Mouse (Mus musculus) lung, adult 2 months (tissue): ENCODE measurements around the gene Sigmar1.

Source experiments
- CTCF ChIP-seq: fragments of 200-500 bp; IDR thresholded peaks from 2 replicates; pipeline ENCODE4 v1.5.1; 2011; ENCODE audit warnings: mild to moderate bottlenecking, low read length, control low read depth; ENCODE audit not compliant: insufficient read depth
- POLR2A ChIP-seq: fragments of 200-500 bp; IDR thresholded peaks from 2 replicates; pipeline ENCODE4 v1.6.1; 2011; ENCODE audit warnings: low read depth, mild to moderate bottlenecking, control low read depth, low read length, borderline replicate concordance; ENCODE audit errors: extremely low read depth

DNA sequence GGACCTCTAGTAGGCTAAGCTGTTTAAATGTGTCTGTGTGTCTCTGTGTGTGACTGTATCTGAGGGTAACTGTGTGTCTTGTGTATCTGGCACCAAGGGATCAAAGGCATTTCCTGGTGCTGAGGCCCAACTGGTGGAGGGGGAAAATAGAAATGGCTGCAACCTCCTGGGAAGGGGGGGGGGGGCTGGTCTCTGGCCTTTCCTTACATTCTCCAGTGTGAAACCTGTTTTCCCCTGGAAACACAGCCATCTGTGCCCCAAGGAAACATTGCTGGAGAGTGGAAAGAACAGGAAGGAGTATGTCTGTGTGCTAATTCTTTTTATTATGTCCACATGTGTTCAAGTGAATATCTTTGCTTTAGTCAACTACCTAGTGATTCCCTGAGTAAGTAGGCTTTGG, 5.7 kb upstream of the Sigmar1 start:
- TF ChIP-seq CTCF (no peak), POLR2A (no peak)
